Mouse (Mus musculus): ENCODE measurements around the gene Zfp467. TPM values are rescaled to one million over a fixed set of nuclear protein-coding genes. Genes with fewer than 3 reads are reported as not detected.

The Zfp467 gene
- polyA plus RNA-seq, 1 experiment: 14.9 TPM

GRCm38 (mm10) chr6:48440306-48441014, 5.2 kb downstream of the Zfp467 start:
- Histone ChIP-seq H3K36me3 (ENCODE audit: control insufficient read depth, insufficient read depth, low read length) (peaks cover 11% of the 10 kb centered on the region), H3K27me3 (ENCODE audit: control insufficient read depth, insufficient read depth, low read length) (no peaks in the 10 kb centered on the region; the same call in 1 of the 2 replicates), H3K27ac (ENCODE audit: insufficient read depth, low read length) (no peak overlapping the region), H3K4me3 (ENCODE audit: extremely low read depth, insufficient read depth, insufficient read length) (no peak overlapping the region), H3K4me1 (ENCODE audit: control insufficient read depth, insufficient read depth, insufficient read length) (peaks cover 5% of the 10 kb centered on the region; the same call in 1 of the 2 replicates)
- TF ChIP-seq POLR2A (IDR thresholded peaks at IDR 0.05; ENCODE audit: low read depth, low read length): no peak
- TF ChIP-seq CTCF (IDR thresholded peaks at IDR 0.05; ENCODE audit: extremely low read depth, insufficient read depth, insufficient read length, insufficient replicate concordance): no peak
- WGBS: 60% methylated on average over 12 of the region's 14 CpGs
- no peak for DNase-seq (ENCODE audit: low read depth in 1 of 2, low spot score in 2 of 2)

- Histone ChIP-seq H3K4me1 (ENCODE audit: control insufficient read depth, insufficient read depth, insufficient read length) (peaks cover 5% of the 10 kb centered on the region; the same call in 1 of the 2 replicates), H3K27me3 (ENCODE audit: control insufficient read depth, insufficient read depth, low read length) (no peaks in the 10 kb centered on the region; the same call in 1 of the 2 replicates), H3K36me3 (ENCODE audit: control insufficient read depth, insufficient read depth, low read length) (peaks cover 11% of the 10 kb centered on the region), H3K4me3 (ENCODE audit: extremely low read depth, insufficient read depth, insufficient read length) (no peak overlapping the region), H3K27ac (ENCODE audit: insufficient read depth, low read length) (no peak overlapping the region)
- TF ChIP-seq CTCF (IDR thresholded peaks at IDR 0.05; ENCODE audit: extremely low read depth, insufficient read depth, insufficient read length, insufficient replicate concordance) (no peak), POLR2A (IDR thresholded peaks at IDR 0.05; ENCODE audit: low read depth, low read length) (no peak)
- DNase-seq (ENCODE audit: low read depth in 1 of 2, low spot score in 2 of 2): no peak
Measured at GRCm38 (mm10) chr6:48439654-48440053, 6.0 kb downstream of the Zfp467 start.

- TF ChIP-seq CTCF (IDR thresholded peaks at IDR 0.05; ENCODE audit: extremely low read depth, insufficient read depth, insufficient read length, insufficient replicate concordance): no peak
- no peak for TF ChIP-seq POLR2A (IDR thresholded peaks at IDR 0.05; ENCODE audit: low read depth, low read length)
- WGBS: 97% methylated on average over 55 of the region's 55 CpGs
- Histone ChIP-seq H3K4me3 (ENCODE audit: extremely low read depth, insufficient read depth, insufficient read length) (no peak overlapping the region), H3K27me3 (ENCODE audit: control insufficient read depth, insufficient read depth, low read length) (no peaks in the 10 kb centered on the region), H3K4me1 (ENCODE audit: control insufficient read depth, insufficient read depth, insufficient read length) (peaks cover 3% of the 10 kb centered on the region; the same call in 1 of the 2 replicates), H3K27ac (ENCODE audit: insufficient read depth, low read length) (no peak overlapping the region), H3K36me3 (ENCODE audit: control insufficient read depth, insufficient read depth, low read length) (peaks cover 11% of the 10 kb centered on the region)
- no peak for DNase-seq (ENCODE audit: low read depth in 1 of 2, low spot score in 2 of 2)
Measured at GRCm38 (mm10) chr6:48438475-48439125, 7.0 kb downstream of the Zfp467 start.

- H3K4me1 ChIP-seq (ENCODE audit: control insufficient read depth, insufficient read depth, insufficient read length): no peaks in the 10 kb centered on the region
- WGBS: 97% methylated on average over 35 of the region's 35 CpGs
- no peak for TF ChIP-seq CTCF (IDR thresholded peaks at IDR 0.05; ENCODE audit: extremely low read depth, insufficient read depth, insufficient read length, insufficient replicate concordance)
- no peak for TF ChIP-seq POLR2A (IDR thresholded peaks at IDR 0.05; ENCODE audit: low read depth, low read length)
- no peak overlapping the region for H3K27ac ChIP-seq (ENCODE audit: insufficient read depth, low read length)
- H3K4me3 ChIP-seq (ENCODE audit: extremely low read depth, insufficient read depth, insufficient read length): no peak overlapping the region
- no peaks in the 10 kb centered on the region for H3K27me3 ChIP-seq (ENCODE audit: control insufficient read depth, insufficient read depth, low read length)
- DNase-seq (ENCODE audit: low read depth in 1 of 2, low spot score in 2 of 2): no peak
- H3K36me3 ChIP-seq (ENCODE audit: control insufficient read depth, insufficient read depth, low read length): peaks cover 11% of the 10 kb centered on the region
Measured at GRCm38 (mm10) chr6:48437679-48438376, 7.8 kb downstream of the Zfp467 start.

- Histone ChIP-seq H3K4me3 (ENCODE audit: extremely low read depth, insufficient read depth, insufficient read length) (no peak overlapping the region), H3K36me3 (ENCODE audit: control insufficient read depth, insufficient read depth, low read length) (peaks cover 9% of the 10 kb centered on the region), H3K27ac (ENCODE audit: insufficient read depth, low read length) (no peak overlapping the region), H3K4me1 (ENCODE audit: control insufficient read depth, insufficient read depth, insufficient read length) (no peaks in the 10 kb centered on the region), H3K27me3 (ENCODE audit: control insufficient read depth, insufficient read depth, low read length) (no peaks in the 10 kb centered on the region)
- 79% methylated on average over 5 of the region's 5 CpGs for WGBS
- no peak for DNase-seq (ENCODE audit: low read depth in 1 of 2, low spot score in 2 of 2)
- no peak for TF ChIP-seq CTCF (IDR thresholded peaks at IDR 0.05; ENCODE audit: extremely low read depth, insufficient read depth, insufficient read length, insufficient replicate concordance)
- no peak for TF ChIP-seq POLR2A (IDR thresholded peaks at IDR 0.05; ENCODE audit: low read depth, low read length)
Measured at GRCm38 (mm10) chr6:48435706-48436349, 9.8 kb downstream of the Zfp467 start.

GRCm38 (mm10) chr6:48435111-48435510, 10.5 kb downstream of the Zfp467 start:
- 69% methylated on average over 5 of the region's 5 CpGs for WGBS

More at GRCm38 (mm10) chr6:48435111-48435510, 10.5 kb downstream of the Zfp467 start:
- Histone ChIP-seq H3K4me1 (ENCODE audit: control insufficient read depth, insufficient read depth, insufficient read length) (no peaks in the 10 kb centered on the region), H3K4me3 (ENCODE audit: extremely low read depth, insufficient read depth, insufficient read length) (no peak overlapping the region), H3K36me3 (ENCODE audit: control insufficient read depth, insufficient read depth, low read length) (peaks cover 9% of the 10 kb centered on the region), H3K27me3 (ENCODE audit: control insufficient read depth, insufficient read depth, low read length) (no peaks in the 10 kb centered on the region), H3K27ac (ENCODE audit: insufficient read depth, low read length) (no peak overlapping the region)
- no peak for TF ChIP-seq CTCF (IDR thresholded peaks at IDR 0.05; ENCODE audit: extremely low read depth, insufficient read depth, insufficient read length, insufficient replicate concordance)
- TF ChIP-seq POLR2A (IDR thresholded peaks at IDR 0.05; ENCODE audit: low read depth, low read length): no peak
- DNase-seq (ENCODE audit: low read depth in 1 of 2, low spot score in 2 of 2): no peak
